Mouse (Mus musculus): Measurements from ENCODE around the gene Ndufa10. TPM values are rescaled to one million over a fixed set of nuclear protein-coding genes. Genes with fewer than 3 reads are reported as not detected.

The Ndufa10 gene
- polyA plus RNA-seq, 1 experiment from 2014 or later: 254 TPM

GRCm38 (mm10) chr1:92405131-92405530, 68.5 kb downstream of the Ndufa10 start:
- Histone ChIP-seq H3K9me3 (no peaks in the 10 kb centered on the region), H3K4me2 (replicated peaks) (no peak overlapping the region), H3K27ac (no peak overlapping the region), H3K4me3 (no peak overlapping the region), H3K4me1 (no peaks in the 10 kb centered on the region; the same call in 1 of the 2 replicates), H3K36me3 (no peaks in the 10 kb centered on the region), H3K27me3 (replicated peaks) (no peaks in the 10 kb centered on the region), H3K9ac (no peak overlapping the region)
- ATAC-seq (ENCODE audit: low FRiP score, low read depth): no peak
- WGBS: 83% methylated on average over 5 of the region's 5 CpGs

DNA sequence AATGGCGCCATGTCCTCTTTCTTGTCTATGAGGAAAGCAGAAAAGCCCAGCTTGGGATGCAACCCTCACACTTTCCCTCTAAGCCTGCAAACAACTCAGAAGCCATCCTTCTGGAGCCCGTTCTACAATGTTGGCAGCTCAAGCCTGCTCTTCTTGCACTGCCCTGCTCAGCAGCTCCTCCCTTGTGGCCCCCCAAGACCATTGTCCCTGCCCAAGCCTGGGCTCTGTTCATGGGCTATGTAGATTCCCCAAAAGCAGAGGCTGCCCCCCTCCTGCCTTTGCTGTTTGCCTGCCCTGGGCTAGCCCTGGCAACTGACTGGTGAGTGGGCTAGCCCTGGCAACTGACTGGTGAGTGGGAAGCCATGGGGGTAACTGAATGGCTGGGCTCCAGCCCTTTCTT, 73.1 kb downstream of the Ndufa10 start:
- Histone ChIP-seq H3K9me3 (no peaks in the 10 kb centered on the region), H3K27ac (no peak overlapping the region), H3K4me1 (peaks cover 14% of the 10 kb centered on the region), H3K27me3 (replicated peaks) (no peaks in the 10 kb centered on the region), H3K4me3 (no peak overlapping the region), H3K36me3 (no peaks in the 10 kb centered on the region), H3K9ac (no peak overlapping the region), H3K4me2 (replicated peaks) (no peak overlapping the region)
- WGBS: 88% methylated on average over 2 of the region's 2 CpGs
- ATAC-seq (ENCODE audit: low FRiP score, low read depth): no peak

- no peak overlapping the region for H3K27ac ChIP-seq
- WGBS: 76% methylated on average over 7 of the region's 7 CpGs
Observed at GRCm38 (mm10) chr1:92398601-92399000, 75.1 kb downstream of the Ndufa10 start.

DNA sequence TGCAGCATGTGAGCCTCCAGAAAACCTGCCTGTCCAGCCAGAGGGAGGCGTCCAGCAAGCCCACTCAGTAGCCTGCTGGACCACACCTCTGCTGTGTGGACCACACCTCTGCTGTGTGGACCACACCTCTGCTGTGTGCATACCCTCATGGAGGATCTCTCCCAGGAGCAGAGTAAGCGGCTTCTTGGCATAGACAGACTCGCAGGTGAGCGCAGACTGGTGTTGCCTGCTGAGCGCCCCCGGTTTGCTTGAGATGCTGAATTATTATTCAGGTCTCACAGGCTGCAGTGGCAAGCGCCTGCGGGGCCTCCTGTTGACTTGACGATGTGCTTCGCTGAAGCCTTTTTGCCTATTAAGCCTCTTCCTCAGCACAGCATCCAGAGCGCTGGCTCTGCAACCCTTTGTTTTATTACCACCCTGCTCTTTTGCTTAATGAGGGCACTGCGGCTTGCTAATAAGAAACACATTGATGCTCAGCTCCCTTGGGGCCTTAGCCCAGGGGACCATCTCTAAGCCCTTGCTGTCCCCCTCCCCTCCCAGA, 76.1 kb downstream of the Ndufa10 start:
- ATAC-seq (ENCODE audit: low FRiP score, low read depth): peak; percentile 69
- Histone ChIP-seq H3K27me3 (replicated peaks) (no peaks in the 10 kb centered on the region), H3K9ac (no peak overlapping the region), H3K4me1 (peaks cover 14% of the 10 kb centered on the region), H3K9me3 (no peaks in the 10 kb centered on the region), H3K4me2 (replicated peaks) (peak overlapping the region; percentile 20), H3K27ac (peak overlapping the region; percentile 9), H3K36me3 (no peaks in the 10 kb centered on the region), H3K4me3 (no peak overlapping the region)
- WGBS: 18% methylated on average over 12 of the region's 12 CpGs

More at GRCm38 (mm10) chr1:92398601-92399000, 75.1 kb downstream of the Ndufa10 start:
- no peaks in the 10 kb centered on the region for H3K27me3 ChIP-seq (replicated peaks)
- H3K9me3 ChIP-seq: no peaks in the 10 kb centered on the region
- peaks cover 14% of the 10 kb centered on the region for H3K4me1 ChIP-seq
- ATAC-seq (ENCODE audit: low FRiP score, low read depth): no peak
- H3K9ac ChIP-seq: no peak overlapping the region
- H3K36me3 ChIP-seq: no peaks in the 10 kb centered on the region
- H3K4me2 ChIP-seq (replicated peaks): no peak overlapping the region
- H3K4me3 ChIP-seq: no peak overlapping the region

DNA sequence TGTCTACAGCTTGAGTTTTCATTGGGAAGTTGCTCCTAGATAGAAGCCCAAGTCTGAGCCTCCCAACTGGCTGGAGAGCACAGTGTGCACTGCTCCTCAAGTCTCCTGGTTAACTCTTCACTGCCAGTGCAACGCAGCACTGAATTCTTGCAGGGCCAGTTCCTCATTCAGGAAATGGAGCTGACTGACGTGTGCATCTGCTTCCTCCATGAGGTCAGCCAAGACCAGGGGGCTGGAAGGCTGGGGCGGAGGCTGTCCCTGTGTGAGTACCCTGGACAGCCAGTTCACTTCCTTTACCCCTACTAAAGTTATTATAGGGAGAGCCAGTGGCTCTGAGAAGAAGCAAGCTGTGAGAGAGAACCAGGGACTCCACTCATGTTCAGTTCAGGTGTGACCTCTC, 79.4 kb downstream of the Ndufa10 start:
- Histone ChIP-seq H3K27ac (no peak overlapping the region), H3K9ac (no peak overlapping the region), H3K9me3 (no peaks in the 10 kb centered on the region), H3K36me3 (no peaks in the 10 kb centered on the region), H3K4me2 (replicated peaks) (no peak overlapping the region), H3K4me3 (no peak overlapping the region), H3K27me3 (replicated peaks) (no peaks in the 10 kb centered on the region), H3K4me1 (peaks cover 14% of the 10 kb centered on the region)
- 78% methylated on average over 3 of the region's 3 CpGs for WGBS
- ATAC-seq (ENCODE audit: low FRiP score, low read depth): no peak

- H3K36me3 ChIP-seq: no peaks in the 10 kb centered on the region
- H3K9ac ChIP-seq: no peak overlapping the region
- H3K9me3 ChIP-seq: no peaks in the 10 kb centered on the region
- 95% methylated on average over 6 of the region's 6 CpGs for WGBS
- no peak overlapping the region for H3K4me2 ChIP-seq (replicated peaks)
- no peak overlapping the region for H3K4me3 ChIP-seq
- peaks cover 10% of the 10 kb centered on the region for H3K4me1 ChIP-seq
- H3K27ac ChIP-seq: no peak overlapping the region
- no peaks in the 10 kb centered on the region for H3K27me3 ChIP-seq (replicated peaks)
- ATAC-seq (ENCODE audit: low FRiP score, low read depth): no peak
Observed at GRCm38 (mm10) chr1:92393166-92393565, 80.5 kb downstream of the Ndufa10 start.

Small RNA genes lying within 50 kb of the gene (microRNA-seq; reads per million reads assigned to microRNA genes)
- gene Mir6900: 4.2 reads per million, percentile 12 among the genes with 10 or more reads in this experiment

Other genes starting within 250 kb of the Ndufa10 start
- gene Olfr1416, start 11.3 kb upstream of the Ndufa10 start, polyA plus RNA-seq (2016; fragmentation: Nextera tagmentation; extraction: Ambion mirVana): not detected in 2 replicates
- gene Olfr1415, start 22.2 kb upstream of the Ndufa10 start, polyA plus RNA-seq (2016; fragmentation: Nextera tagmentation; extraction: Ambion mirVana): not detected in 2 replicates
- gene Olfr1414, start 44.8 kb upstream of the Ndufa10 start, polyA plus RNA-seq (2016; fragmentation: Nextera tagmentation; extraction: Ambion mirVana): not detected in 2 replicates
- not detected in 2 replicates for gene Olfr1413, start 97.5 kb upstream of the Ndufa10 start, polyA plus RNA-seq (2016; fragmentation: Nextera tagmentation; extraction: Ambion mirVana)
- gene Olfr1412, start 111.9 kb upstream of the Ndufa10 start, polyA plus RNA-seq (2016; fragmentation: Nextera tagmentation; extraction: Ambion mirVana): not detected in 2 replicates
- not detected in 2 replicates for gene Olfr1411, start 120.6 kb upstream of the Ndufa10 start, polyA plus RNA-seq (2016; fragmentation: Nextera tagmentation; extraction: Ambion mirVana)
- not detected in 2 replicates for gene Olfr1410, start 131.9 kb upstream of the Ndufa10 start, polyA plus RNA-seq (2016; fragmentation: Nextera tagmentation; extraction: Ambion mirVana)
- not detected in 2 replicates for gene Olfr12, start 143.9 kb upstream of the Ndufa10 start, polyA plus RNA-seq (2016; fragmentation: Nextera tagmentation; extraction: Ambion mirVana)
- gene Cops9, start 168.1 kb upstream of the Ndufa10 start, polyA plus RNA-seq (2016; fragmentation: Nextera tagmentation; extraction: Ambion mirVana): 433 and 441 TPM in 2 replicates
- 0.22 TPM in 1 of 2 replicates, not detected in the other for gene Otos, start 175.0 kb upstream of the Ndufa10 start, polyA plus RNA-seq (2016; fragmentation: Nextera tagmentation; extraction: Ambion mirVana)